Mouse (Mus musculus) MEL (cell line): Measurements from ENCODE around the gene Hax1. TPM values are rescaled to one million over a fixed set of nuclear protein-coding genes. Genes with fewer than 3 reads are reported as not detected.

Experiments used
- DNase-seq: peaks from one replicate; pipeline ENCODE4 v3.0.0; 2011; ENCODE audit warnings: low read depth, low spot score
- H3K27ac ChIP-seq: 2 replicates; pipeline ENCODE4 v1.5.1; 2012; ENCODE audit warnings: low read depth, mild to moderate bottlenecking, control low read depth, low read length, moderate library complexity; ENCODE audit not compliant: control insufficient read depth
- H3K27me3 ChIP-seq, 2 experiments: fragments of 150-350 bp in 1 of 2; sonication (generic) in 1 of 2; 2 replicates each; pipeline ENCODE4 v1.6.1; 2012; ENCODE audit warnings: low read length in 2 of 2, mild to moderate bottlenecking in 2 of 2, improper control_type of control experiment in 1 of 2, moderate library complexity in 1 of 2; ENCODE audit not compliant: insufficient read depth in 2 of 2, control insufficient read depth in 1 of 2
- H3K36me3 ChIP-seq, 2 experiments: 2 replicates each; pipeline ENCODE4 v1.6.1; 2012 to 2014; ENCODE audit warnings: low read length in 2 of 2, improper control_type of control experiment in 1 of 2, inconsistent platforms in 1 of 2, mild to moderate bottlenecking in 1 of 2; ENCODE audit not compliant: insufficient read depth in 2 of 2, control insufficient read depth in 1 of 2
- H3K4me1 ChIP-seq, 2 experiments: fragments of 150-350 bp in 1 of 2; sonication (generic) in 1 of 2; 2 replicates each; pipeline ENCODE4 v1.6.1; 2012; ENCODE audit warnings: low read length in 2 of 2, improper control_type of control experiment in 1 of 2, mild to moderate bottlenecking in 1 of 2; ENCODE audit not compliant: insufficient read depth in 2 of 2, control insufficient read depth in 1 of 2
- H3K4me3 ChIP-seq, 2 experiments: fragments of 150-350 bp in 1 of 2; sonication (generic) in 1 of 2; 2 replicates each; pipeline ENCODE4 v1.5.1; 2012; ENCODE audit warnings: low read depth in 2 of 2, low read length in 2 of 2, mild to moderate bottlenecking in 2 of 2, moderate library complexity in 2 of 2, control low read depth in 1 of 2, improper control_type of control experiment in 1 of 2; ENCODE audit not compliant: control insufficient read depth in 1 of 2, insufficient read depth in 1 of 2
- H3K79me2 ChIP-seq: 2 replicates; pipeline ENCODE4 v1.6.1; 2012; ENCODE audit warnings: mild to moderate bottlenecking, low read length, moderate library complexity; ENCODE audit not compliant: control insufficient read depth, poor library complexity, insufficient read depth
- H3K9ac ChIP-seq: 2 replicates; pipeline ENCODE4 v1.6.1; 2012; ENCODE audit warnings: low read depth, mild to moderate bottlenecking, control low read depth, low read length, moderate library complexity; ENCODE audit not compliant: control insufficient read depth, poor library complexity, severe bottlenecking
- H3K9me3 ChIP-seq: fragments of 150-350 bp; sonication (generic); replicated peaks from 2 replicates; pipeline ENCODE4 v1.6.1; 2012; ENCODE audit warnings: mild to moderate bottlenecking, low read length, improper control_type of control experiment, moderate library complexity; ENCODE audit not compliant: insufficient read depth
- CHD2 ChIP-seq: IDR thresholded peaks from 2 replicates; pipeline ENCODE4 v1.6.1; 2011; ENCODE audit warnings: low read length, improper control_type of control experiment
- CTCF ChIP-seq, 3 experiments: IDR thresholded peaks in 2 of 3; conservative IDR thresholded peaks in 1 of 3; 2 replicates each; pipeline ENCODE4 v1.5.1; 2011 to 2012; ENCODE audit warnings: low read length in 3 of 3, low read depth in 2 of 3, mild to moderate bottlenecking in 2 of 3, improper control_type of control experiment in 1 of 3, inconsistent platforms in 1 of 3, mixed read lengths in 1 of 3, moderate library complexity in 1 of 3; ENCODE audit not compliant: control insufficient read depth in 1 of 3, insufficient read depth in 1 of 3, poor library complexity in 1 of 3, severe bottlenecking in 1 of 3
- EP300 ChIP-seq, 2 experiments: IDR thresholded peaks; 2 replicates each; pipeline ENCODE4 v1.6.1; 2011; ENCODE audit warnings: improper control_type of control experiment in 2 of 2, low read length in 2 of 2, low read depth in 1 of 2, mild to moderate bottlenecking in 1 of 2
- ETS1 ChIP-seq: IDR thresholded peaks from 2 replicates; pipeline ENCODE4 v1.6.1; 2012; ENCODE audit warnings: low read depth, mild to moderate bottlenecking, inconsistent platforms, low read length, improper control_type of control experiment, moderate library complexity
- GATA1 ChIP-seq: IDR thresholded peaks from 2 replicates; pipeline ENCODE4 v1.6.1; 2011; ENCODE audit warnings: low read depth, low read length, improper control_type of control experiment
- HCFC1 ChIP-seq: IDR thresholded peaks from 2 replicates; pipeline ENCODE4 v1.6.1; 2012; ENCODE audit warnings: low read depth, mild to moderate bottlenecking, inconsistent platforms, low read length, improper control_type of control experiment, moderate library complexity
- JUND ChIP-seq: IDR thresholded peaks from 2 replicates; pipeline ENCODE4 v1.6.1; 2011; ENCODE audit warnings: low read depth, mild to moderate bottlenecking, improper control_type of control experiment, low read length
- MAX ChIP-seq: IDR thresholded peaks from 2 replicates; pipeline ENCODE4 v1.6.1; 2011; ENCODE audit warnings: low read length, improper control_type of control experiment
- MEF2A ChIP-seq: IDR thresholded peaks from 2 replicates; pipeline ENCODE4 v1.6.1; 2014; ENCODE audit warnings: low read depth, mild to moderate bottlenecking, inconsistent platforms, low read length, improper control_type of control experiment; ENCODE audit not compliant: poor library complexity, insufficient replicate concordance, severe bottlenecking; ENCODE audit errors: extremely low read depth
- MYC ChIP-seq: IDR thresholded peaks from 2 replicates; pipeline ENCODE4 v1.6.1; 2011; ENCODE audit warnings: low read depth, mild to moderate bottlenecking, low read length, improper control_type of control experiment, moderate library complexity
- NRF1 ChIP-seq: IDR thresholded peaks from 2 replicates; pipeline ENCODE4 v1.6.1; 2014; ENCODE audit warnings: low read depth, mild to moderate bottlenecking, inconsistent platforms, low read length, improper control_type of control experiment, moderate library complexity; ENCODE audit not compliant: poor library complexity, insufficient read depth, severe bottlenecking
- POLR2A ChIP-seq, 2 experiments: IDR thresholded peaks; 2 replicates each; pipeline ENCODE4 v1.6.1; 2011 to 2012; ENCODE audit warnings: low read length in 2 of 2, mild to moderate bottlenecking in 2 of 2, control low read depth in 1 of 2, improper control_type of control experiment in 1 of 2, low read depth in 1 of 2, moderate library complexity in 1 of 2; ENCODE audit not compliant: control insufficient read depth in 1 of 2, insufficient read depth in 1 of 2, poor library complexity in 1 of 2
- RCOR1 ChIP-seq: IDR thresholded peaks from 2 replicates; pipeline ENCODE4 v1.6.1; 2012; ENCODE audit warnings: low read depth, mild to moderate bottlenecking, inconsistent platforms, low read length, improper control_type of control experiment
- SMC3 ChIP-seq: IDR thresholded peaks from 2 replicates; pipeline ENCODE4 v1.6.1; 2011; ENCODE audit warnings: low read depth, low read length, improper control_type of control experiment
- TBP ChIP-seq: IDR thresholded peaks from 2 replicates; pipeline ENCODE4 v1.8.0; 2011; ENCODE audit warnings: low read depth, low read length, improper control_type of control experiment
- TCF12 ChIP-seq: IDR thresholded peaks from 2 replicates; pipeline ENCODE4 v1.6.1; 2014; ENCODE audit warnings: low read depth, mild to moderate bottlenecking, inconsistent platforms, low read length, improper control_type of control experiment, moderate library complexity
- ZKSCAN1 ChIP-seq: IDR thresholded peaks from 2 replicates; pipeline ENCODE4 v1.6.1; 2012; ENCODE audit warnings: low read depth, mild to moderate bottlenecking, inconsistent platforms, low read length, improper control_type of control experiment, moderate library complexity
- polyA plus RNA-seq, 2 experiments: library from polyadenylated mRNA; stranded (reverse) in 1 of 2; unstranded in 1 of 2; fragments of >175 nt in 1 of 2; fragments of >200 nt in 1 of 2; gene quantifications; 2 replicates each; pipeline versions ENCODE4 v1.2.1 to v1.2.4; 2012; ENCODE audit warnings: low replicate concordance in 2 of 2, low read depth in 1 of 2; ENCODE audit not compliant: insufficient read length in 2 of 2, insufficient read depth in 1 of 2, missing spikeins in 1 of 2
- total RNA-seq: library from RNA; depleted of rRNA; stranded (reverse); fragments of 300-350 nt; gene quantifications from 2 replicates; pipeline ENCODE4 v1.2.3, GENCODE M21; 2012

Gene Hax1
- total and polyA plus RNA-seq, 3 experiments, result 232 to 322 TPM; not detected in 1

DNA sequence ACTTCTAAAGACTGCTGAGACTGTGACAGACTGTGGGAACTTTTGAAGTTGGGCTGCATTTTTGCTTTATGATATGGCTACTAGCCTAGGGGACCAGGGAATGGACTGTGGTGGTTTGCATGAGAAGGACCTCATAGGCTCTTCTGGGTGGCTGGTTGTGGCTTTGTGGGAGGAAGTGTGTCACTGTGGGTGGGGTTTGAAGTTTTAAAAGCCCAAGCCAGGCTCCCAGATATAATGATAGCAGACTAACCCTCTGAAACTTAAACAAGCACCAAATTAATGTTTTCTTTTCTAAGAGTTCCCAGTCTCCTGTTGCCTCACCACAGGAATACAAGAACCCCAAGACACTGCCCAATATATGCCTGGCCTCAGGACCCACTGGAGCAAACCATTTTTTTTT, 21.7 kb downstream of the Hax1 start:
- peak; percentile 64 for DNase-seq
- Histone ChIP-seq H3K27me3 (peaks cover 0 to 5% of the 10 kb centered on the region in 2 experiments; a peak in 1 of 4 replicates), H3K27ac (no peak overlapping the region), H3K36me3 (peaks cover 0 to 3% of the 10 kb centered on the region in 2 experiments; a peak in 1 of 4 replicates), H3K79me2 (no peaks in the 10 kb centered on the region), H3K4me1 (no peaks in the 10 kb centered on the region; a peak in 1 of 4 replicates), H3K9me3 (no peaks in the 10 kb centered on the region)
- TF ChIP-seq GATA1 (no peak), TBP (peak; percentile 70), HCFC1 (no peak)
- TF ChIP-seq, all 39 proteins: peak for 1
- no peak overlapping the region for H3K4me3 ChIP-seq
- no peak overlapping the region for H3K9ac ChIP-seq

DNA sequence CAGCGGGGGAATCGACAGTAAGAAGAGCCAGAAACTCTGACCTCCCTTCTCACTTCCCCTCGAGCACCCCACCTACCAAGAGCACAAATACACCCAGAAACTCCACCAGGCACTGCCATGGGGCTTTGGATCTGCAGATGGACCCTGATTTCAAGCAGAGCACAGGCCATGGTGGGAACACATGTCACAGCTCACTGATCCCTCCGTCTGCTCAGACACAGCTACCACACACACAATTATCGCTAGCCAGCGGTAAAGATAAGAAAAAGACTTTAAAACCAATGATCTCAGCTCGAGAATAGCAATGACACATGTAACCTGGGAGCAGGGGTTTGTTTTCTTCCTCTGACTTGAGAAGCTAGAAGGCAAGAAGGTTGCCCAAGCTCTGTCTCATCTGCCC, 30.1 kb downstream of the Hax1 start:
- Histone ChIP-seq H3K4me1 (peaks cover 0 to 18% of the 10 kb centered on the region in 2 experiments; a peak in 3 of 4 replicates), H3K4me3 (no peak overlapping the region), H3K9ac (peak overlapping the region; percentile 21; the same call in 1 of the 2 replicates), H3K27ac (no peak overlapping the region), H3K9me3 (no peaks in the 10 kb centered on the region), H3K27me3 (no peaks in the 10 kb centered on the region), H3K36me3 (peaks cover 0 to 6% of the 10 kb centered on the region in 2 experiments; a peak in 1 of 4 replicates), H3K79me2 (peaks cover 4% of the 10 kb centered on the region)
- DNase-seq, result peak; percentile 59
- TF ChIP-seq NRF1 (no peak), JUND (no peak), CTCF (IDR thresholded peaks at IDR 0.05 in 2 of 3, conservative IDR thresholded peaks at IDR 0.05 in 1 of 3; ENCODE audit: control insufficient read depth in 1 of 3, insufficient read depth in 1 of 3, low read depth in 2 of 3, low read length in 3 of 3, poor library complexity in 1 of 3, severe bottlenecking in 1 of 3) (no peak), GATA1 (peak; percentile 90), HCFC1 (0 out of 2 replicates have a peak, but pooled peaks have one; percentile 21), EP300 (IDR thresholded peaks at IDR 0.05; ENCODE audit: low read depth in 1 of 2, low read length in 2 of 2) (peak in 1 of 2 experiments; percentile 41; a peak in 2 of 4 replicates), SMC3 (no peak), MAX (peak; percentile 64; the same call in 1 of the 2 replicates), MYC (no peak), ETS1 (no peak; the same call in 1 of the 2 replicates), ZKSCAN1 (no peak), CHD2 (no peak), RCOR1 (peak; percentile 53; the same call in 1 of the 2 replicates), TCF12 (no peak), POLR2A (IDR thresholded peaks at IDR 0.05; ENCODE audit: control insufficient read depth in 1 of 2, insufficient read depth in 1 of 2, low read depth in 1 of 2, low read length in 2 of 2, poor library complexity in 1 of 2) (no peak), MEF2A (no peak)
